Mouse (Mus musculus): ENCODE measurements around the gene Dpf3.

Gene Dpf3

DNA sequence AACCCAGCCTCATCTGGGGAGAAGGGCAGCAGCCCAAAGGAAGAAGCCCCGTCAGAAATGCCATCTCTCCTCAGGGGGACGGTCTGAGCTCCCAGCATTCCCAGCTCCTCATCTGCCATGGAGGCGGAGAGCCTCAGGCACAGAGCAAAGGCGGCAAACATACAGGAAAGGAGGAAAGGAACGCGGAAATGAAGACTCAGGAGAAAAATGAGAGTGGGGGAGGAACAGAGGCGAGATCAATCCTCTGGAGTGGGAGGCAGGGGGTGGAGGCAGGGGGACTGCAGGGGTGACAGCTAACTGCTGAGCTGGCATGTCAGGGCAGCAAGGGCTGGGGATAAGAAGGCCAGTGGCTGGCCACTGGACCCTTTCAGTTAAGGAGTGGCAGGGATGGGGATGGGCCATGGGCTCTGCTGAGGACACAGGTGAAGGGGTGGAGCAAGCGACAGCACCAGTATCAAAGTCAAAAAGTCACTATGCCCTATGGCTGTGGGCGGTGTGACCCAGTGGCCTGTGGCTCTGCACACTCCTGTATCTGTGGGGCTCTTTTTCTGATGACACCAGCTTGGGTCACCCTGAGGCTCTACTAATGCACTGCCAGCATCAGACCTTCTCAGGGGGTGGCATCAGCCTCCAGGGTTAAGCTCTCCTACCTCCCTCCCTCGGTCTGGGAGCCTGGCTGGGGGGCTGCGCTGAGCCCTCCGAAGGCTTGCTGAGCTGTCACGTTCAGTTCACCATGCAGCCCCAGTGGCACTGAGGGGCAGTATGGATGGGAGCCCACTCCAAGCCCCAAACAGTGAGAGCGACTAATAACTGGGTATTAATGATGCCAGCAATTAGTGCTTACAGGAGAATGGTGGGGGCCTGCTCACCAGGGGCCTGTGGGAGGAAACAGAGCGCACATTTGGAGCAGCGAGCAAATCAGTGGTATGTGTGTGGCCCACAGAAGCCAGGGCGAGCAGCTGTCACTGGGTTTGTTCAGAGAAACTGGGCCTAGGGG, 200.7 kb downstream of the Dpf3 start:
- no peak for DNase-seq (ENCODE audit: low read depth)

DNA sequence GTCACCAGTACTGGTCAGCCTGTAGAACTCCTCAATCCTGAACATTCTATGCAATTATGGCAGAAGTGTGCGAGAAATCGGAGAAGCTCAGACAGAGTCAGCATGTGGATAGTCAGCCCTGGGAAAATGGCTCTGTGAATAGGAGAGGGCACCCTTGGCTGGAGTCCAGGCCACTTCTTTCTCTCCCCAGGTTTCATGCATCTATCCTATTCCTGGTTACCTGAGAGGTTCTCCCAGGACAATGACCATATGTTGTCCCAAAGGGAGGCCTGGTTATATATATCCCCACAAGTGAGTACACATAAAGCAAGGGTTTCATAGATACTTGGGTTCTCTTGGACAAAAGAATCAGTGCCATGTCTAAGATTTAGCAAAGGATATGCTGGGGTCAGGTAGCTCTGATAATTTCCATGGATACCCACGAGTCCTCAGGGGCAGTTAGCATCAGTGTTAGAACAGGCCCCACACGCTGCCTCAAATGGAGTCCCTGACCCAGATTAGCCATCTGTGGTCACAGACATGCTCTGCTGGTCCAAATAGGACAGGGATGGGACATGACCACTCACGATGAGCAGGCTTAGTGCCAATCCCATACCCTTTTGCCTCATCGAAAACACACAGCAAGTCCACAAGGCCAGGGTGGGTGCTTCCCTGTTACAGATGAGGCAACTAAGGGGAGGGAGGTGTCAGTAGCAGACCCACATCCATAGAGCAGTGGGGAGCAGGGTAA, 203.8 kb downstream of the Dpf3 start:
- DNase-seq (ENCODE audit: low read depth): no peak

DNA sequence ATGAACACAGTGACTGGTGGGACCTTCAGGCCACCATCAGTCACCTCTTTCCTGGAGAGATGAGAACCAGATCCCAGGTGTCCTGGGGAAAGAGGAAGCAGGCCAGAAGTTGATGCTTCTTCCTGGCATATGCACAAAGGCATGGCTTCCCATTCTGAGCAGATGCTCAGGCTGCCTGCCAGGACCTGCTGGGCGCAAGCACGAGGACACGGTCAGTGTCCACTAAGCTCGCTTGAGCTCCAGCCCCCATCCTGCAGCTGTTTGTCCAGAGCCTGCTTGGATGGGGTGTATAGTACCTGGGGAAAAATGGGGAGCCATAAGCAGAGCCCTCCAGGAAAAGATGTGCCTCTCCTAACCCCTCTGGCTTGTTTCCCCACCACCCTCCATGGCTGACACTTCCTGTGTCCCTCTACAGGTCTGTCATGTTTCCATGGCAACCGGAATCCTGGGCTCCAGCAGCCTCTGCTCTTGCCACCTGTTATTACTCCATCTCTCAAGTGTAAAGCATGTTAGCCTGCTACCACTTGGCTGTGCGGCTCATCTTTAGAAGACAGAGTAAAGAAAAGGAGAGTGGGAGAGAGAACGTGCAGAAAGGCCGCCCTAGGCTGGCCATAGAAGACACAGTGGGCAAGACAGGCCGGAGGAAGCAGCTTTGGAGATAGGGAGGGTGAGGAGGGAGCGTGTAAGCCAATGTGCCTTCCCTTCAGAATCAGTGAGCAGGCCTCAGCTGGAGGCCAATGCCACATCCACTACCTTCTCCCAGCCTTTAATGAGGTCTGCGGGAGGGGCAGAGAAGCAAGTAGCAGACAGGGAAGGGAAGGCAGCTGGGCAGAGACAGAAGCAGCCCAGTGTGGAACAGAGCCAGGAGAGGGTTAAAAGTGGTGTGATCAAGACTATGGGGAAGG, 209.7 kb downstream of the Dpf3 start:
- no peak for DNase-seq (ENCODE audit: low read depth)

GRCm38 (mm10) chr12:83271215-83271614, 216.3 kb downstream of the Dpf3 start:
- no peak for DNase-seq (ENCODE audit: low read depth)

GRCm38 (mm10) chr12:83268504-83268922, 219.0 kb downstream of the Dpf3 start:
- no peak for DNase-seq (ENCODE audit: low read depth)

GRCm38 (mm10) chr12:83260540-83260939, 227.0 kb downstream of the Dpf3 start:
- DNase-seq (ENCODE audit: low read depth): no peak

DNA sequence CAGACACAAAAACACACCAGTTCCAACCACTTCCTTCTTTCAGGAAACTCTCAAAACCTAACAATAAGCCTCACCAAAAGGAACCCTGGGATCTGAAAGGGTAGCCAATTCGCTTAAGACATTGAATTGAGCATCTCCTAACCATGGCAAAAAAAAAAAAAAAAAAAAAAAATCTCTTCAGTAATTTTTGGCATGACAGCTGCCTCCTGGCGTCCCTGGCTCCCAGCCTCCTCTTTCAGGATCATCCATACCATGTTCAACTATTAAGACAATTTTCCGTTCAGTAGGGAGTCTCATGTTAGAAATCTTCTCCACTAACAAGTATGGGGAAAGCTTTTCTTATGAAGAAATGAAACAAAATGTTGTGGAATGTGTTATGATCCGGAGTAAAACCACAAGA, 233.1 kb downstream of the Dpf3 start:
- no peak for DNase-seq (ENCODE audit: low read depth)

GRCm38 (mm10) chr12:83249066-83249465, 238.4 kb downstream of the Dpf3 start:
- DNase-seq (ENCODE audit: low read depth): no peak

- no peak for DNase-seq (ENCODE audit: low read depth)
Measured at GRCm38 (mm10) chr12:83248636-83249035, 238.9 kb downstream of the Dpf3 start.

- DNase-seq (ENCODE audit: low read depth): no peak
Measured at GRCm38 (mm10) chr12:83247669-83248068, 239.8 kb downstream of the Dpf3 start.

DNA sequence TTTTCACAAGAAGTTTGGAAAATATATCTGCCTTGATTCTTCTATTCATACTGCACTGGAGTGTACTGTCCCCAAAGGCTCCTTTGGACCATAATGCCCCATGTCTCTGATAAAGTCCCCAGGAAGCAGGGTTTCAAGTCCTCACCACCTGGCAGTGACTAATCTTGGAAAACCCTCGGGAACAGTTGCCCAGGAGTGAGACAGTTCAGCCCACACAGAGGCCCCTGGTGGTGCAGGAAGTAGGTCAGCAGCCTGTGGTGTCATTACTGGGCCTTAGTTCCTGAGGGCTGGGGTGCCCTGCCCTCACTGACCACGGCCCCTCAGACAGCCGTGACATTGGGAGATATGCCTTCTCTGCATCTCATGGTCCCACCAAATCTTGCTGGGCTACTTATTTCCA, 246.5 kb downstream of the Dpf3 start:
- no peak for DNase-seq (ENCODE audit: low read depth)

DNA sequence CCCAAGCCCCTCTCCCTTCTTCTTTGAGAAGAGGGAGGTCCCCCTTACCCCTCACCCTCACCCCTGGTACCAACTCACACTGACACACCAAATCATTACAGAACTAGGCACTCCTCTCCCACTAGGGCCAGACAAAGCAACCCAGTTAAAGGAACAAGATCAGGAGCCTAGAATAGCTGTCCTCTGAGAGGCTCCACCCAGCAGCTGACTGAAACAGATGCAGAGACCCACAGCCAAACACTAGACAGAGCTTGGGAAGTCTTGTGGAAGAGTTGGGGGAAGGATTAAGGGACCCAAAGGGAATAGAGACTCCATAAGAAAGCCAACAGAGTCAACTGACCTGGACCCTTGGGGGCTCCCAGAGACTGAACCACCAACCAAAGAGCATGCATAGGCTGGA, 246.9 kb downstream of the Dpf3 start:
- no peak for DNase-seq (ENCODE audit: low read depth)

DNA sequence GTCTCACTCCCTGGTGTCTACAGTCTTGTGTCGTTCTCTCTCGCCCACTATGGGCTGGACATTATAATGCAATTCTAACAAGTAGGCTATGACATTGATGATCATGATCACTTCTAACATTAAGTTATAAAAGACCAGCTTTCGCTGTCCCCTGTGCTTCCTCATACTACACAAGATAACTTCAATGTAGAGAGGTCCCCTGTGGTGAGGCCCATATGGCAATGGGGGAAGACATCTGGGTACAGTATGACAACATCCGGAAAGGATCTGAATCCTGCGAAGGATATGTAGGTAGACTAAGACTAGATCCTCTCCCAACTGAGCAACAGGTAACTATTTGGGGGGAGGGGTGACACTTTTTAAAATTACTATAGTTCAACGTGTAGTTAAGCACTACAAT, 251.7 kb downstream of the Dpf3 start:
- no peak for DNase-seq (ENCODE audit: low read depth)

- DNase-seq (ENCODE audit: low read depth): no peak
Measured at GRCm38 (mm10) chr12:83234981-83235380, 252.5 kb downstream of the Dpf3 start.

- DNase-seq (ENCODE audit: low read depth): no peak
Measured at GRCm38 (mm10) chr12:83233651-83234050, 253.9 kb downstream of the Dpf3 start.

GRCm38 (mm10) chr12:83232916-83233315, 254.6 kb downstream of the Dpf3 start:
- no peak for DNase-seq (ENCODE audit: low read depth)

DNA sequence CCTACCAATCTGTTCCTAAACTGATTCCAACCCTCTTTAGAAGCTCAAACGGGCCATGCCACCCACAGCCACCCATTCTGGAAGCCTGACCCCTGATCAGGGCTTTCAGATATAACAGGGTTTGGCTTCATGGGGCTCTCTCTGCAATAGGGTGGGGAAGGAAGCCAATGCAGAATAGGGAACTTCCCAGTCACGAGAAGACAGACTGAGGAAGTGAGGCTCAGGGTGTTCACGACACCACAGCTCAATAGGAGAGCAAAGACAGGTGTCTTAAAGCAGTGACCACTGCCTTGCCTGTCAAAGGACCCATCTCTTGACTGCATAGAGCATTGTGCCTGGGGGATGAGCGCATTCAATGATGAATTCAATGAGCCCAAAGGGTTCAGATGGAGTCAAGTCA, 256.3 kb downstream of the Dpf3 start:
- no peak for DNase-seq (ENCODE audit: low read depth)

GRCm38 (mm10) chr12:83229683-83230082, 257.8 kb downstream of the Dpf3 start:
- DNase-seq (ENCODE audit: low read depth): no peak

GRCm38 (mm10) chr12:83227014-83227413, 260.5 kb downstream of the Dpf3 start:
- no peak for DNase-seq (ENCODE audit: low read depth)

- DNase-seq (ENCODE audit: low read depth): peak; percentile 6
Measured at GRCm38 (mm10) chr12:83220964-83221363, 266.6 kb downstream of the Dpf3 start.

DNA sequence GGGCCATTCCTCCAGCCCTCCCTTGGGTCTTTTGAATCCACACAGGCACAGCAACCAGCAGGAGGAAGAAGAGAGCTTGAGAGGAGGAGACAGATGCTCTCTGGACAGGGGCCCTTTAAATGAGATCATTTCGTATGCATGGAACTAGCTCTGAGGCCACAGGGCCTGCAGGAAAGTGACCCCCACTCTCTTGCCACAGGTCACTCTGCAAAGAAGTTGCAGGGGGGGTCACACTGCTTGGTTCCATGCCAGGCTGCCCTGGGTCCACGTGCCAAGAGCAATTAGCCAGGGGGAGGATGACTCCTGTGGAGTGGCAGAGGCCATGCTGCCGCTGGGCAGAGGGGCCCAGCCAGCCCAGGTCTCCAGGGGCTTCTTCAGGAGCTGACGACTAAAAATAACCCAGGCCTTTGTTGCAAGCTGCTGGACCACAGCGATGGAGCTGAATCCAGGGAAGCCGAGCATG, 273.6 kb downstream of the Dpf3 start:
- no peak for DNase-seq (ENCODE audit: low read depth)

- no peak for DNase-seq (ENCODE audit: low read depth)
Measured at GRCm38 (mm10) chr12:83211976-83212375, 275.5 kb downstream of the Dpf3 start.

Measured in 416B (cell line).